Mouse (Mus musculus): ENCODE measurements at regions not wholly inside any gene's neighbourhood (a gene's known extent, or its start where the extent isn't known, plus 50 kb on each side); places are given as distances from the start of the nearest gene placed in this dataset.

GRCm38 (mm10) chr16:5374818-5375605, 119.2 kb upstream of the Eef2kmt start:
- TF ChIP-seq POLR2A (IDR thresholded peaks at IDR 0.05; ENCODE audit: insufficient read depth, low read depth, low read length) (no peak), CTCF (IDR thresholded peaks at IDR 0.05; ENCODE audit: insufficient read depth, low read depth, low read length) (no peak)
